Mouse (Mus musculus): ENCODE data around the gene Ermn. TPM values are rescaled to one million over a fixed set of nuclear protein-coding genes. Genes with fewer than 3 reads are reported as not detected.

The Ermn gene
- polyA plus RNA-seq (2012; fragmentation: generic; extraction: Trizol): not detected

DNA sequence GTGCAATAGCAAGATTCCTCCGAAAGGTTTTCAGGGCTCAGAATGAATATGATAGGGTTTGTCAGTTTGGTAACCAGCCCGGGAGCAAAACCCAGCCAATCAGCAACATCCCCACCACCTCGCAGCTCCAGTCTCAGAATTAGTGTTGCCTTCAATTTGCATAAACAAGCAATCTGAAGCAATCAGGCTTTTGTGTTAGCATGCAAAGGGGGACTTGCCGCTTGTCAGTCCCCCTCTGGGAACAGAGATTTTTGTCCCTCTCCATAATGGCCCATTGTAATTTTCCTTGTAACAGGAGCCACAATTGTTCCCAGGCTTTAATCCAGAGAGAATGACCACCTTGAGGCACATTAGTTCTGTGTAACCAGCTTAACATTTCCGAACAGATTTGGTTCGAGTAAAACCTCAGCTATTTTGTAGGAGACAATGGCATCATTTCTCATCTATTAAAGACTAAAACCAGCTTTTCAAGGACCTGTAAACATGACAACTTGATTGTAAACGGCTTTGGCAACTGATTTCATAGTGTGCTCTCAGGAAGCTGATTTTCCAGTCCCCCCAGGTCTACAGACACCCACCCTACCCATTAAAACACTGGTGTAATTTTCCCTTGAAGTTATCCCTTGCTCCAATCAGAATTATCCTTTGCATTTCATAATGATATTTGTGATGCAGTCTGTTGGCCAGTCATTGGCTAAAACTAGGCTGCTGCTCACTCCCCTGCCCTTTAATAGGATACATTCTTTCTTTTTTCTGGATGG is at the start of gene Ermn:
Gene Ermn, minus strand, starts transcription at position 44 of the 761 bp plus-strand sequence.

GRCm38 (mm10) chr2:57997752-57998430 is 54.8 kb downstream of the Ermn start, which contains the start of gene Galnt5:
TSS of gene Galnt5 (plus strand) at chr2:57997884.

Other genes starting within 250 kb of the Ermn start
- under 1 TPM; 0.01 to 0.11 TPM for gene Galnt5, start 55.0 kb downstream of the Ermn start, polyA plus RNA-seq (2012; fragmentation: generic; extraction: Trizol)
- gene Cytip, start 142.7 kb upstream of the Ermn start, polyA plus RNA-seq (2012; fragmentation: generic; extraction: Trizol): under 1 TPM; 0.30 to 0.42 TPM

Data from C3H10T1/2 (cell line).